Mouse (Mus musculus) G1E (cell line): Measurements from ENCODE around the gene Necap1.

Experiments
- CTCF ChIP-seq: IDR thresholded peaks from 2 replicates; pipeline ENCODE4 v1.5.1; 2012; ENCODE audit warnings: low read depth, low read length, inconsistent platforms, mixed read lengths
- TAL1 ChIP-seq: conservative IDR thresholded peaks from 2 replicates; pipeline ENCODE4 v1.6.1; 2012; ENCODE audit warnings: low read depth, low read length, inconsistent platforms, mixed read lengths

DNA sequence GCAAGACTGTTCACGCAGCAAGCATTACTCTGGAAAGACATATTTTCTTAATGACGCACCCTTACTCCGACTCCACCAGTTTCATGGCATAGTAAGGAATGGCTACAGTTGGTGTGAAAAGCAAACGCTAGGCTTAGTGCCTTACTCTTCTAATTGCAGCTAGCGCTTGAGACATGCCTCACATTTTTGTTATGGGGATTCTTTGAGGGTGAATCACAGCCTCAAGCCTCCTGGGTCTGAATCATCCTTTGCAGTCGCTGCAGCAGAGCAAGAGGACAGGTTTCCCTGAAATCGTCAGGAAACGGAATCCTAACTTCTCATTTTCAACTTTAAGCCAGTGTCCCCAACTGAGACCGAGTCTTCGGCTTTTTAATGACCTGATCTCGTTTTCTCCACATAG is 4.4 kb upstream of the Necap1 start:
- no peak for TF ChIP-seq CTCF
- TF ChIP-seq TAL1: no peak
